Mouse (Mus musculus): Measurements from ENCODE around the gene Slc5a3.
"Not testable (repeated sequence)": the region's sequence is repeated elsewhere in the genome, so short reads cannot be mapped to it uniquely, and the experiment has no call there.

The Slc5a3 gene

GRCm38 (mm10) chr16:92062832-92063231 is 4.7 kb downstream of the Slc5a3 start:
- no peak for DNase-seq (ENCODE audit: low spot score)

- DNase-seq (ENCODE audit: low spot score), result no peak
Observed at GRCm38 (mm10) chr16:92064801-92065200, 6.7 kb downstream of the Slc5a3 start.

GRCm38 (mm10) chr16:92070338-92070737 is 12.2 kb downstream of the Slc5a3 start:
- DNase-seq (ENCODE audit: low spot score), result no peak

- no peak for DNase-seq (ENCODE audit: low spot score)
Observed at GRCm38 (mm10) chr16:92076797-92077196, 18.7 kb downstream of the Slc5a3 start.

- no peak for DNase-seq (ENCODE audit: low spot score)
Observed at GRCm38 (mm10) chr16:92083771-92084453, 25.8 kb downstream of the Slc5a3 start.

GRCm38 (mm10) chr16:92089225-92089624 is 31.1 kb downstream of the Slc5a3 start:
- DNase-seq (ENCODE audit: low spot score), result no peak

GRCm38 (mm10) chr16:92091876-92092275 is 33.8 kb downstream of the Slc5a3 start:
- DNase-seq (ENCODE audit: low spot score), result no peak

GRCm38 (mm10) chr16:92098351-92099051 is 40.4 kb downstream of the Slc5a3 start:
- DNase-seq (ENCODE audit: low spot score), result no peak

- no peak for DNase-seq (ENCODE audit: low spot score)
Observed at GRCm38 (mm10) chr16:92099598-92099997, 41.5 kb downstream of the Slc5a3 start.

- no peak for DNase-seq (ENCODE audit: low spot score)
Observed at GRCm38 (mm10) chr16:92100111-92100510, 42.0 kb downstream of the Slc5a3 start.

- DNase-seq (ENCODE audit: low spot score), result no peak
Observed at GRCm38 (mm10) chr16:92102115-92102514, 44.0 kb downstream of the Slc5a3 start.

GRCm38 (mm10) chr16:92102931-92103330 is 44.8 kb downstream of the Slc5a3 start:
- DNase-seq (ENCODE audit: low spot score), result not testable (repeated sequence)

- no peak for DNase-seq (ENCODE audit: low spot score)
Observed at GRCm38 (mm10) chr16:92103572-92104331, 45.6 kb downstream of the Slc5a3 start.

GRCm38 (mm10) chr16:92104332-92104590 is 46.1 kb downstream of the Slc5a3 start:
- no peak for DNase-seq (ENCODE audit: low spot score)

- no peak for DNase-seq (ENCODE audit: low spot score)
Observed at GRCm38 (mm10) chr16:92104951-92105350, 46.8 kb downstream of the Slc5a3 start.

GRCm38 (mm10) chr16:92105631-92106030 is 47.5 kb downstream of the Slc5a3 start:
- DNase-seq (ENCODE audit: low spot score), result no peak

GRCm38 (mm10) chr16:92107346-92107745 is 49.2 kb downstream of the Slc5a3 start:
- DNase-seq (ENCODE audit: low spot score), result no peak

- no peak for DNase-seq (ENCODE audit: low spot score)
Observed at GRCm38 (mm10) chr16:92114706-92115241, 56.7 kb downstream of the Slc5a3 start.

- DNase-seq (ENCODE audit: low spot score), result peak; percentile 7
Observed at GRCm38 (mm10) chr16:92115611-92116421, 57.7 kb downstream of the Slc5a3 start.

GRCm38 (mm10) chr16:92117337-92118209 is 59.5 kb downstream of the Slc5a3 start:
- no peak for DNase-seq (ENCODE audit: low spot score)

- DNase-seq (ENCODE audit: low spot score), result no peak
Observed at GRCm38 (mm10) chr16:92119013-92119515, 60.9 kb downstream of the Slc5a3 start.
